Mouse (Mus musculus) liver, postnatal 0 days (tissue): Measurements from ENCODE around the gene Cfb.

Experiments used
- CTCF ChIP-seq: sonication (generic); IDR thresholded peaks from 2 replicates; pipeline ENCODE4 v1.5.1; 2016; ENCODE audit warnings: antibody characterized with exemption, low read depth
- EP300 ChIP-seq: IDR thresholded peaks from 2 replicates; pipeline ENCODE4 v1.6.1; 2016; ENCODE audit warnings: antibody characterized with exemption, low read depth, mild to moderate bottlenecking

- peak; percentile 88 for TF ChIP-seq CTCF
- TF ChIP-seq EP300, result no peak
Observed at GRCm38 (mm10) chr17:34855825-34856224, 6.5 kb downstream of the Cfb start.
